Mouse (Mus musculus): Measurements from ENCODE around the gene Trim50. TPM values are rescaled to one million over a fixed set of nuclear protein-coding genes. Genes with fewer than 3 reads are reported as not detected.
"Not testable (repeated sequence)": the region's sequence is repeated elsewhere in the genome, so short reads cannot be mapped to it uniquely, and the experiment has no call there.

Trim50 gene
- total RNA-seq, 4 experiments from 2014 or later, result not detected

GRCm38 (mm10) chr5:135369196-135369595, 16.1 kb downstream of the Trim50 start:
- not testable (repeated sequence) for DNase-seq (ENCODE audit: low spot score in 2 of 2)

GRCm38 (mm10) chr5:135369787-135370654, 16.9 kb downstream of the Trim50 start, which contains the start of gene Nsun5:
Gene Nsun5, plus strand, starts transcription at chr5:135369953.
- DNase-seq (ENCODE audit: low spot score in 2 of 2), result peak; percentile 89 to 91

GRCm38 (mm10) chr5:135371195-135371594, 18.1 kb downstream of the Trim50 start:
- no peak for DNase-seq (ENCODE audit: low spot score in 2 of 2)

GRCm38 (mm10) chr5:135373601-135374000, 20.5 kb downstream of the Trim50 start:
- DNase-seq (ENCODE audit: low spot score in 2 of 2), result no peak

GRCm38 (mm10) chr5:135375167-135375566, 22.1 kb downstream of the Trim50 start:
- DNase-seq (ENCODE audit: low spot score in 2 of 2), result no peak

- no peak for DNase-seq (ENCODE audit: low spot score in 2 of 2)
These were observed 23.2 kb downstream of the Trim50 start for GRCm38 (mm10) chr5:135376341-135376740.

GRCm38 (mm10) chr5:135380681-135381080, 27.6 kb downstream of the Trim50 start:
- no peak for DNase-seq (ENCODE audit: low spot score in 2 of 2)

- peak in 1 of 2 experiments; percentile 12 for DNase-seq (ENCODE audit: low spot score in 2 of 2)
These were observed 28.3 kb downstream of the Trim50 start for GRCm38 (mm10) chr5:135381356-135381925.

GRCm38 (mm10) chr5:135382746-135383145, 29.7 kb downstream of the Trim50 start:
- no peak for DNase-seq (ENCODE audit: low spot score in 2 of 2)

- DNase-seq (ENCODE audit: low spot score in 2 of 2), result no peak
These were observed 30.7 kb downstream of the Trim50 start for GRCm38 (mm10) chr5:135383771-135384170.

- peak; percentile 62 to 72 for DNase-seq (ENCODE audit: low spot score in 2 of 2)
These were observed 41.1 kb downstream of the Trim50 start, which contains the start of gene Pom121 for GRCm38 (mm10) chr5:135394004-135394823. Gene Pom121, minus strand, starts transcription at chr5:135394546.

GRCm38 (mm10) chr5:135395826-135396225, 42.7 kb downstream of the Trim50 start:
- no peak for DNase-seq (ENCODE audit: low spot score in 2 of 2)

GRCm38 (mm10) chr5:135399382-135399781, 46.3 kb downstream of the Trim50 start:
- no peak for DNase-seq (ENCODE audit: low spot score in 2 of 2)

- peak; percentile 45 to 56 for DNase-seq (ENCODE audit: low spot score in 2 of 2)
These were observed 47.1 kb downstream of the Trim50 start for GRCm38 (mm10) chr5:135400244-135400643.

- DNase-seq (ENCODE audit: low spot score in 2 of 2), result no peak
These were observed 51.5 kb downstream of the Trim50 start for GRCm38 (mm10) chr5:135404623-135405022.

GRCm38 (mm10) chr5:135405437-135405836, 52.3 kb downstream of the Trim50 start:
- no peak for DNase-seq (ENCODE audit: low spot score in 2 of 2)

- no peak for DNase-seq (ENCODE audit: low spot score in 2 of 2)
These were observed 55.0 kb downstream of the Trim50 start for GRCm38 (mm10) chr5:135408114-135408513.

GRCm38 (mm10) chr5:135410266-135410665, 57.2 kb downstream of the Trim50 start:
- DNase-seq (ENCODE audit: low spot score in 2 of 2), result no peak
